Mouse (Mus musculus): ENCODE data around the gene Eif3g.

Eif3g gene

DNA sequence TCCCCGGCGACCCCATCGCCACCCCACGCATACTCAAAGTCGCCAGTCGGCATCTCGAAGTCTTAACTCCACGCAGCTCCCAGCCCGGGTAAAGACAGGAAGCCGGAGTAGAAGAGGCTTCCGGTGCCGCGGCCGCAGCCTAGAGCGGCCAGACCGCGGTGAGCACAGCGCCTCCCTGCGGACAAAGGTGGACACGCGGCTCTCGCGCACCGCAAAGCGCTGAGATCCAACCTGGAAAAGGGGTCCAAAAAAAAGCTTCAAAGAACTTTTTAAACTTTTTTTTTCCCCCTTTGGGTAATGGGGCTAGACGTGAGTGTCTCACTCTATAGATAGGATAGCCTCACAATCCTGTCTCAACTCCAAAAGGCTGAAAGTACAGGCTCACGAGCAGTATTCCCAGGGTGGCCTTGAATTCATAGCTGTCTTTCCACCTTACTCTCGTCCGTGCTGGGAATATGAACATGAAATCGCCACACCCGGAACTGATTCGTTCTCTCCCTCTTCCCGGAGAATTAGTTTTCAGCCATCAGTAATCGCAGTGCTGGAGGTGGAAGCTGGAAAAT, at the start of gene Eif3g:
Gene Eif3g (minus strand): TSS at position 113 of the 563 bp plus-strand sequence.
- in situ Hi-C loops (cut with MboI, MseI), result loop anchor here in 1 of 2 experiments (5.0 kb wide), 1 partner anchor 104 kb away; the partner anchor contains the start of gene Mrpl4

DNA sequence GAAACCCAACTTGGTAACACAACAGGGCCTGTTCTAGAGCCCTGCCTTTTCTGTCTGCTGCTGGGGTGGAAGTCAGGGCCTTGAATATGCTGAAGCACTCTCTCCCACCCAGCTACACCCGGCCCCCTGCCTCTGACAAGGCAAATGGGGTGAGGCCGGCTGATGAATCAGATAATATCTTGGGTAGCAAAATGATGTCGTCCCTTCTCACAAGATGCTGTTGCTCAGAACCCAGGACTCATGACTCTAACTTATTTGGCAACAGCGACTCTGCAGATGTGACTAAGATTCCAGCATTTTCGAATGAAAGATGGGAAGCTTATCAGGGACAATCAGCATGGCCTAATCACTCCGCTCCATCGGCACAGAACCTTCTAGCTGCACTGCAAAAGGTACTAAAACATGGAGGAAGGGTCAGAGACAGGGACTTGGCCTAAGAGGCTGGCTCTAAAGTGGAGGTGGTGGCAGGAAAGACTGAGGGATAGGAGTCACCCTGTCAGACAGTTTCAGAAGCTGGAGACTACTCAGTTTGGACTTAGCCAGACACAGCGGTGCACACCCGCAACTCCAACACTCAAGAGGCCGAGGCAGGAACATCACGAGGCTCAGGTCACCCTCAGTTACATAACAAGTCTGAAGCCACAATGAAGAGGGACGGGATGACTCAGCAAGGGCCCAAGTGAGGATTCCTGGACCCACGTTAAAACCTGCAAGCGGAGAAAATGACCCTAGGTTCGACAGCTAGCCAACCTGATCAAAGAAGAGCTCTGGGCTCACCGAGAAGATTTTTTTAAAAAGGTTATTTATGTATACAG, 47.9 kb upstream of the Eif3g start:
- in situ Hi-C loops (cut with MboI, MseI), result no loop called here

DNA sequence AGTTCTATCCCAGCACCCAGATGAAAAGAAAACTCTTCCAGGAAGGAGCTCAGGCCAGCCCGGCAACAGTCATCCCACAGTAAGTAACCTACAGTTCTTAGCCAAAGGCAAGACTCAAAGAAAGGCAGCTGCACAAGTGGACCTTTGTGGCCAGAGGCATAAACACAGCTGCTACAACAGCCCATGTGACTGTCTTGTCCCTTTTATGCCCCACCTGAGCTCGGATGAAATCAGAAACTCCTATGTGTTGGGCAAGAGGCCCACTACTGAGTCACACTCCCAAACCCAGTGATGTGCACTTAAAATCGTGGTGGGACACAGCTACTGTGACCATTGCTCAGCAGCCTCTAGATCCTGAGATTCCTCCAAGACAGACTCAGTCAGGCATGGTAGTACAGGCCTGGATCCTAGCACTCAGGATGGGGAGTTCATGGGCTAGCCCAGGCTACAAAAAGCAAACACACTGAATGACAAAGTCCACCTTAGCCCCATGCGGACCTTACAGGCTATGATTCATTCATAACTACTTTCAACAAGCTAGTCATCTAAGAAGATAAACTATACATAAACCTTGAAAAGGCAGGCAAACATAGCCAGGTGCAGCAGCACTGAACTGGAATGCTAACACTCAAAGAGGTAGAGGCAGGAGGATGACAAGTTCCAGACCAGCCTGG, 46.4 kb upstream of the Eif3g start:
- in situ Hi-C loops (cut with MboI, MseI), result loop anchor here in 1 of 2 experiments (5.0 kb wide), 1 partner anchor 52 kb away; no protein-coding TSS in a partner anchor

DNA sequence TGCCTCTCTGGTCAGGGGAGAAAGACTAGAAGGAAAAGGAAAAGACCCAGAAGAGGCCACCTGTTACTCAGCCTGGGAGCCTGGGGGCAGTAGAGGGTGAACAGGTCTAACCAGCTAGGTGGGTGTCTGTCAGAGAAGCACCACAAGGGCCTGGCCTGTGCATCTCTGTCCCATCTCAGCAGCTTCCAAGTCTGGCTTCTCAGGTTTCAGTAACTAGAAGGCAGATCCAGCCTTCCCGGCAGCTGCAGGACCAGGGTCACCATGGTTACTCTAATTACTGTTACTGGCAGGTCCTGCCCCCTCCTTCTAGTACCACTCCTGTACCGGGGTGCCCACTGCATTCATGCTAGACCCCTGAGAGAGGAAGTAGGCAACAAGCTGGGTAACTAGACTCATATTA, 45.5 kb upstream of the Eif3g start:
- in situ Hi-C loops (cut with MboI, MseI), result loop anchor here in 1 of 2 experiments (5.0 kb wide), 1 partner anchor 53 kb away; no protein-coding TSS in a partner anchor

DNA sequence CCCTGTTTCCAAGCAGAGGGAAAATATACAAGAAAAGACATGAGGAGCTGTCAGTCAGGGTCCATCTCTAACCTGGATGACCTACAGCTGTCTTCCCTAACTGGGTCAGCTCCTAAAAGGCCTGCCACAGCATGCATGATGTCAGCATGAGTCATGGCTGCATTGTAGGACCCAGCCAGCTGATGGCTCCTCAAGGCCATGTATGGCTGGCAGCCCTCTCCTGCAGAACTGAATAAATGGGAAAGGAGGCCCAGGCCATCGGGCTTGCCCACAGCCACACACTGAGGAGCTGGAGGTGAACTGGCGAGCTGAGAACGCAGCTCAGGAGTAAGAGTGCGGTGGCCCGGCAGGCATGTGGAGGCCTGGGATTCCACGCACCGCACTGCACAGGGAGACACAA, 45.0 kb upstream of the Eif3g start:
- in situ Hi-C loops (cut with MboI, MseI), result loop anchor here in 1 of 2 experiments (5.0 kb wide), 1 partner anchor 54 kb away; no protein-coding TSS in a partner anchor

DNA sequence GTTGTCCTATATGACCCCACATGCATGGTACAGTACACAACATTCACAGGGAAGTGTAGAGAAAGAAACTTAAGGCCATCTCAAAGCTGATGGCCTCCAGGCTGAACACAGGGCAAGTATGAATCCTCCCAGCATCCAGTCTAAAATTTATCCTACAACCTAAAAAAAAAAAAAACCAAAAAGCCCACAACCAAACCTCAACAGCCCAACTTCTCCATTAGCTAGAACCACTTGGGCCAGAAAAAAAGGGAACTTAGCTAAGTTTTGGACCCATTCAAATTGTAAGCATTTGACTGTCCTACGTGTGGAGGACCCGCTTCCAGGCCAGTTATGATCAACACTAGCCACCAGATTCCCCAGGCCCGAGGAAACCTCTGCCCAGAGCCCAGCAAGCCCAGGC, 24.8 kb upstream of the Eif3g start:
- in situ Hi-C loops (cut with MboI, MseI), result loop anchor here (5.0 to 25.0 kb wide), 4 partner anchors 452 to 1439 kb away; no protein-coding TSS in a partner anchor

DNA sequence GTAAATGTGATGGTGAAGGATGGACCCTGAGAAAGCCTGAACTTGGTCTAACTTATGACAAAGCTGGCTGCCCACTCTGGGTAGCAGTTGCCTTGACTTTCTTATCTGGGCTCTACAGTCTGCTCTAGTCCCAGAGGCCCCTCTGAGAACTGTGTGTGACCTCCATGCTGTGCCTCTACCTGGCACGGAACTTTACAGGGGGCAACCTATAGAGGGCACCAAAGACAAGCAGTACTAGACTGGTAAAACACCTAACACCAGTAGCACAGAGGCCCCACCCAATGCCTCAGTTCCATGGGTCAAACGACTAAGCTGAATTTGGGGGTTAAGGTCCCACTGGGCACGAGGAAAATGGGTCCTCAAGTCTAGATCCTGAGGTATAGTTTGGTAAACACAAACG, 17.7 kb upstream of the Eif3g start:
- in situ Hi-C loops (cut with MboI, MseI), result loop anchor here (25.0 kb wide), 2 partner anchors 821 to 1446 kb away; no protein-coding TSS in a partner anchor

DNA sequence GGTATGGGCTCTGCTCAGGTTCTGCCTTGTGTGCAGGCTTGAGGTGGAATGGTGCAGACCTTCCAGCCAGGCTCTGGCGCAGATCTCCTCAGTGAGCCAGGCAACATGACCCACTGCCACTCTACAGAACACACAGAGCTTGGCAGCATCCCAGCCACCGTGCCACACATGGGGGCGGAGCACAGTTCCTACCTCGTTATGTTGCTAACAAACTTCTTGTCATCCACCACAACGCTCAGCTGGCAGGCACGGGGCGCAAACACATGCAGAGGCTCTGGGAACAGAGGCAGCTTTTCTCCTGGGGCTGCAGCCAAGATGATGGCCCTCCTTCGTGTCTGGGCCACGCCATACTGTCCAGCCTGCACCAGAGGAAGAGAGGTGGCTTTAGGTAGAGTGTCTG, 11.5 kb upstream of the Eif3g start:
- in situ Hi-C loops (cut with MboI, MseI), result loop anchor here (25.0 kb wide), 2 partner anchors 827 to 1452 kb away; no protein-coding TSS in a partner anchor

DNA sequence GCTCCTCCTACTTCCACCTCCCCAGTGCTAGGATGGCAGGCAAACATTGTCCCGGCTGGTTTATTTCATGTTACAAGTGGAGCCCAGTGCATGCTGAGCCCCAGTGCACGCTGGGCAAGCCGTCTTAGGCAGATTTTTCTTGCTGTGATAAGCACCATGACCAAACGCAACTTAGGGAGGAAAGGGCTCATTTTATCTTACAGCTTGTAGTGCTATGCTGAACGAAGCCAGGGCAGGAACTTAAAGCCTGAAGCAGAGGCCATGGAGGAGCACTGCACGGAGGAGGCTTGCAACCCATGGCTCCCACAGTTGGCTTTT, 3.7 kb upstream of the Eif3g start:
- in situ Hi-C loops (cut with MboI, MseI), result loop anchor here (25.0 kb wide), 2 partner anchors 835 to 1460 kb away; no protein-coding TSS in a partner anchor

DNA sequence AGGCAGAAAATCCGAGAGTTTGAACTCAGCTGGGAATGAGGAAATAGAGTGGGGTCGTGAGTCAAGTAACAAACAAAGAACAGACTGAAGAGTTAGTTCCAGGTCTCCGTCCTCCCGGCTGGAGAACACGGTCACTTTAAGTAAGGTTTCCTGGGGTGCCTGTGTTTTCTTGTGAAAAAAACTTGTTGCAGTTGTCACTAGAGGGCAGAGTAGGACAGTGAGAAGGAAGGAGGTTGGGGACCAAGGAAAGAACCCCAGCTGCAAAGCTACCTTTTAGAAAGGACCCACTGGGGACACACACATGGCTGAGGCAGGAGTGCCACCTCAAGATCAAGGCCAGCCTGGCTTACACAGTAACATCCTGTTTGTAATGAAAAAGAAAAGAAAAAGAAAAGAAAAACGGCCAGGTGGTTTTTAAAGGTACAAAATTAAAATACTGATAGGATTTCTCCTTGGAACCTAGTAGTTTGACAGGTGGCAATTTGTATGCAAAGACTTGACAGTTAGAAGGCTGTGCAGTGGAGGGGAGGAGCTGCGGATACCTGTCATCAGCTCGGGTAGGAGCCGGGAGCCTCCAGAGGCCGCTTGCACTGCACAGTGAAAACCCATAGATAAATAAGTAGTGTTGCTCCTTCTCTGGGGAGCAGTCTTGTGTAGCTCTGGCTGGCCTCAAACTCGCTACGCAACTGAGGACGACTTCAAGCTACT, 3.2 kb upstream of the Eif3g start:
- in situ Hi-C loops (cut with MboI, MseI), result loop anchor here (25.0 kb wide), 2 partner anchors 836 to 1461 kb away; no protein-coding TSS in a partner anchor

DNA sequence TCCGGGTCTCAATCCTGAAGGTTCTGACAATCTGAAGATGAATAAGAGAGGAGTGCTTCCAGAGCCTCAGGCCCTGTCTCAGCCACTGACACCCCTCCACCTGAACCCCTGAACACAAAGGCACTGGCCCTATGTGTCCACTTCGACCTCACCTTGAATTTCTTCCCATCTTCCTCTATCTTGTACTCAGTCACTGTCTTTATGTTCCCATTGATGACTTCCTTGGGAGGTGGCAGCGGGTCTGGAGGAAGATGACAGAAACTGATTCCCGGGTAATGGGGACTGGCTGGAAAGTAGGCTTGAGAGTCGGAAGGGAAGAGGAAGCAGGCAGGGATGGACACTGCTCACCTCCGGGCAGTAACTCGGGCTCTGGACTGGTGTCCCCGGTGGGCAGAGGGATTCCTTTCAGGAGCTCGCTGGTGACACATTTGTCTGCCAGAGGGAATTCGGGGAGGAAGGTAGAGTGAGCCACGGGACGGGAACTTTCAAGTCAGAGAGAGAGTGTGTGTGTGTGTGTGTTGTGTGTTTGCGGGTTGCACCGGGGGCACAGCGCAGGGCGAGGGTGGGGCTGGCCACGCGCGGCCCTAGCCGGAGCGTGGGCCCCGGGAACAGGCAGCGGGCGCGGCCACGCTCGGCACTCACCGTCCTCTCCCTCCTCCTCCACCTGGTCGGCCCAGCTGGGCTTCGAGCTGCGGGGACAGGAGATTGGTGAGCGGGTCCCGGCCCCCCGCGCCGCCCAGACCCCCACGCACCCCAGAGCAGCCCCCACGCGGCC, 500 bp downstream of the Eif3g start:
- in situ Hi-C loops (cut with MboI, MseI), result loop anchor here in 1 of 2 experiments (5.0 kb wide), 1 partner anchor 104 kb away; the partner anchor contains the start of gene Mrpl4

DNA sequence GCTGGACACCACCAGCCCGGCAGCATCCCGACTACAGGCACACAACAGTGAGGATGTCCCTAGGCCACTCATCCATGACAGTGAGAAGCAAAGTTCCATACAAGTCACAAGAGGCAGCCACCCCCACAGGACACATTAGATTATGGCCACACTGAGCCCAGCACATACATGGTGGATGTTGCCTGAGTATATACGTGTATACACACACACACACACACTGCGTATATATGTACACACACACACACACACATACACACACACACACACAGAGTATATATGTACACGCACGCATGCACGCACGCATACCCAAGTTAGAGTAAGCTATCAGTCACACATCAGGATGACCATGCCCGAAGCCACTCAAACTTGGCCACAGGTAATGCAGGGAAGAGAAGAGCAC, 3.0 kb downstream of the Eif3g start:
- in situ Hi-C loops (cut with MboI, MseI), result loop anchor here in 1 of 2 experiments (5.0 kb wide), 1 partner anchor 107 kb away; the partner anchor contains the start of gene Mrpl4

DNA sequence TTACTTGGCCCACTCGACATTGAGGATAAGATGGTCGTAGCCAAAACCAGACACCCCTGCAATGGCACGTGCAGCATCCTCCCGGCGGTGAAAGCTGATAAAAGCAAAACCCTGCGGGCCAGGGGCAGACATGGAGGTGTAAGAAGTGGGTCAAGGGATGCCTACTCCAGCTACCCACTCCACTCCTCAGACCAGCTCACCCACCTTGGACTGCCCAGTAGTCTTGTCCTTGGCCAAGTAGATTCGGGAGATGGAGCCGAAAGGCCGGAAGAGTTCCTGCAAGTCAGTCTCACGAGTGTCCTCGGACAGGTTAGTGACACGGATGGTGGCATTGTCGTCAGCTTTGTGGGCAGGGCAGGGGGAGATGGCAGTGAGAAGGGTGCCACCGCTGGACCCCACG, 3.8 kb downstream of the Eif3g start:
- in situ Hi-C loops (cut with MboI, MseI), result loop anchor here in 1 of 2 experiments (5.0 kb wide), 1 partner anchor 108 kb away; the partner anchor contains the start of gene Mrpl4

DNA sequence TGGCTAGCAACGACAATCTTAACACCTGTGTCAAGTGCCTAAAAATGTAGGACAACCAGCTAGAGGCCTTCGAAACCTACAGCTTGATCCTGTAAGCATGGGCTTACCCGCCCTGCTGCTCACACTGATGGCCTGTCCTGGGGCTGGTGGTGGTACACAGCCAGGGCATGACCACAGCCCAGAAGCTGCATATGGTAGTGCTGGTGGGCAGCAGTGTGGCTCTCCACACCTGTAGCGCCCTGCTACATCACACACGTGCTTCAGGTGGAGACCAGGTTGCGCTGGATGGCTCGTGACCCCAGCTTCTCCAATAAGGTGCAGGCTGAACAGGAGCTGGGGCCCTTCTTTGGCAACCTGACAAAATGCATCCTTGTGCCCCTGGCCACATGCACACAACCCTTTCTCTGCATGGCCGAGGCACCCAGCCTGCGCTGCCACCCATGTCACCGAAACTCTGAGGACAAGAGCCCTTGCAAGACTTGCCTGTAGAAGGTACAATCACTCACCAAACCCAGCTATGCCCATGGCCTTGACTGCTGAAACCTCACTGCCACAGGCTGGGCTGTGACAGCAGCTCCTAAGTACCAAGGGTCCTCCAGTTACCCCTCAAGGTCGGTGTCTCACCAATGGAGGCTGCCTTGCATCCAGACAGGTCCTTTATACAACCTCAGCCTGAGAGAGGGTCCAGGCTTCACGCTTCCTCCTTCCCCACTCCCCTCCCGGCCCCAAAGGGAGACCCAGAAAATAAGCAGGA, 4.7 kb downstream of the Eif3g start:
- in situ Hi-C loops (cut with MboI, MseI), result no loop called here

DNA sequence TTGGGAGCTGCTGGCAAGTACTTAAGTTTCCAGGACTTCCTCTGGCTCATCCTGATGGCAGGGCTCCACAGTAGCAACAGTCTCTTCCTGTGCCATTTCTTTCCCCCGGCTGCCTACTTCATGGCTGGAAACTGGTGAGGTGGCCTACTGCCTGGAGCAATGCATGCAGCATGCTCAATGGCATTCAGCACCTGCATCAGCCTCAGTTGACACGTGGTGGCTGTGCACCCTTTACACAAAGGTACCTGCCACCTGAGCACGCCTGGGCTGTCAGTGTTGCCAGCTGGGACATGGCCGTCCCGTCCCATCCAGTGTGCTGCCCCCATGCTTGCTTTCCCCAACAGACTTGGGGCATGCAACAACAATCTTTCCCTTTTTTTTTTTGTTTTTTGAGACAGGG, 5.4 kb downstream of the Eif3g start:
- in situ Hi-C loops (cut with MboI, MseI), result no loop called here

DNA sequence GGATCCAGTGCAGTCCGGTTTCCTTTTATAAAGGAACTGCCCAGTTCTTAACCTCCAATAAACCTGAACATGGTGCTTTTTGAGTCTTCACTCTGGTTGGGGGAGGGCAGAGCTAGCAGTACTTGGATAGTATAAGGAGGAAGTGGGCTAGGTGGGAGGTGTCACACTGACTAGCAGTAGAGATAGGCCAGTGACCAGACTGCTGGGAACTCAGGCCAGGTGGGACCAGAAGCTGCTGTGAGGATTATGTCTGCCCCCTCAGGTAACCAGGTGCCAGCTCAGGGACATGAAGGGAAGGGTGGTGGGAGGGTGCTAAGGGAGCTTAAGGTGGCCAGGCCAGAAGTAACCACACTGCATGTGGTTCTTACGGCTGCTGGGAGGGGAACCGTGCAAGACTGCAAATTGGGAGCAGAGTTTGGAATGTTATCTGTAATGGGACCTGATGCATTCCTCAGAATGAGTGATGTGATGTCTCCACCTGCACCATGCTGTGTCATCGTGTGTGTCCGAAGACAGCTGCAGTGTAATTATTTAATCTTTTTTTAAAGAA, 6.2 kb downstream of the Eif3g start:
- in situ Hi-C loops (cut with MboI, MseI), result no loop called here

DNA sequence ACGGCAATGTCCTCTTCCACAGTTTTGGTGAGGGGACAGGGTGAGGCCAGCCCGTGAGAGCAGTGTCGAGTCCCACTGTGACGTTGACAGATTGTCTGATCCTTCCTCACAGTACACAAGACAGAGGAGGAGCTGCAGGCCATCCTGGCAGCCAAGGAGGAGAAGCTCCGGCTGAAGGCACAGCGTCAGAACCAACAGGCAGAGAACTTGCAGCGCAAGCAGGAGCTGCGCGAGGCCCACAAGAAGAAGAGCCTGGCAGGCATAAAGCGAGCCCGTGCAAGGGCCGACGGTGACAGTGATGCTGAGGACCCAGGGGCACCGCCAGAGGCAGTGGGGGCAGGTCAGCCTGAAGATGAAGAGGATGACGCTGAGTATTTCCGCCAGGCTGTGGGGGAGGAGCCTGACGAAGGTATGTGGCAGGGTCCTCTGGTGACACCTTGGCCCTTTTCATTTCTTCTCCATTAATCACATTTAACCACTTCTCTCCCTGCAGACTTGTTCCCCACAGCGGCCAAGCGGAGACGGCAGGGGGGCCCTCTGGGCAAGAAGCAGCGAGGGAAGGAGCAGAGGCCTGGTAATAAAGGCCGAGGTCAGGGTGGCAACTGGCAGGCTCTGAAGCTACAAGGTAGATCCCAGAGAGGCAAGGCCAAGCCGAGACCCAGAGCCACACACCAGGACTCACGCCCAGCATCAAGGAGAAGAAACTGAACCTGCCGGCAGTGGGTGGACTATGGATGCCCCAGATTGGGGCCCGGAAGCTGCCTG, 6.9 kb downstream of the Eif3g start:
- in situ Hi-C loops (cut with MboI, MseI), result no loop called here

DNA sequence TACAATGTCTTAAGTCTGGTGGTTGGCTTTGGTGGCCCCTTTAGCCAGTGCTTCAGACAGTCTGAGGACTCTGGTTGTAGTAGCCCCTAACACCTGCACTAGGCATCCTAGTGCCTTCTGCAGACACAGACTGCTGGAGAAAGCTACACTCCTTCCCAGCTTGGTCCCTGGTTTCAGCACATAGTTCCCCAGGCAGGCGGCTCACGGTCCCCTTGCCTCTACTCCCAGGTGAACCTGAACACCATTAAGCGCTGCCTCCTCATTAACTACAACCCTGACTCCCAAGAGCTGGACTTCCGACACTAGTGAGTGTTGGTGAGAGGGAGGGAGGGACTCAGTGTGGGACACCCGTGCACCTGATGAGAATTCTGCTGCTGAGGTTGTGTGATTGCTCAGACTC, 8.0 kb downstream of the Eif3g start:
- in situ Hi-C loops (cut with MboI, MseI), result no loop called here
